Mouse (Mus musculus): ENCODE measurements at regions not wholly inside any gene's neighbourhood (a gene's known extent, or its start where the extent isn't known, plus 50 kb on each side); places are given as distances from the start of the nearest gene placed in this dataset.

- TF ChIP-seq CTCF (IDR thresholded peaks at IDR 0.05; ENCODE audit: low read depth) (no peak), EP300 (IDR thresholded peaks at IDR 0.05; ENCODE audit: low read depth) (no peak)
These were observed 629.8 kb downstream of the Lrriq3 start for GRCm38 (mm10) chr3:155723011-155723510.

Data from liver, postnatal 0 days (tissue).